Mouse (Mus musculus): Measurements from ENCODE around the gene Ins2. TPM values are rescaled to one million over a fixed set of nuclear protein-coding genes. Genes with fewer than 3 reads are reported as not detected.

The Ins2 gene
- total RNA-seq (2021): not detected
- long read RNA-seq, experiment 1: 0 reads
- long read RNA-seq, experiment 2: 0 reads

- no peak for DNase-seq
These were observed at the start of gene Ins2 for GRCm38 (mm10) chr7:142743281-142743680. Gene Ins2 (minus strand): TSS chr7:142743381.

- DNase-seq: no peak
These were observed 49.6 kb upstream of the Ins2 start for GRCm38 (mm10) chr7:142792650-142793275.

GRCm38 (mm10) chr7:142789667-142790066 lies 46.5 kb upstream of the Ins2 start:
- DNase-seq: no peak

GRCm38 (mm10) chr7:142737772-142738171 lies 5.4 kb downstream of the Ins2 start:
- DNase-seq: peak; percentile 3 to 52

GRCm38 (mm10) chr7:142736943-142737490 lies 6.2 kb downstream of the Ins2 start:
- peak; percentile 19 to 68 for DNase-seq

GRCm38 (mm10) chr7:142725973-142726372 lies 17.2 kb downstream of the Ins2 start:
- DNase-seq: peak in 1 of 2 experiments; percentile 2

GRCm38 (mm10) chr7:142720725-142721124 lies 22.5 kb downstream of the Ins2 start:
- DNase-seq: peak; percentile 6 to 52

GRCm38 (mm10) chr7:142714783-142715498 lies 28.2 kb downstream of the Ins2 start:
- peak; percentile 22 to 74 for DNase-seq

GRCm38 (mm10) chr7:142706873-142707272 lies 36.3 kb downstream of the Ins2 start:
- DNase-seq: no peak

GRCm38 (mm10) chr7:142699334-142699860 lies 43.8 kb downstream of the Ins2 start:
- DNase-seq: peak; percentile 80 to 85

- peak; percentile 64 to 71 for DNase-seq
These were observed 64.6 kb downstream of the Ins2 start for GRCm38 (mm10) chr7:142678611-142679010.

- DNase-seq: peak in 1 of 2 experiments; percentile 71
These were observed 67.5 kb downstream of the Ins2 start for GRCm38 (mm10) chr7:142675644-142676043.

GRCm38 (mm10) chr7:142675141-142675540 lies 68.0 kb downstream of the Ins2 start:
- DNase-seq: no peak

- DNase-seq: peak in 1 of 2 experiments; percentile 76
These were observed 71.1 kb downstream of the Ins2 start for GRCm38 (mm10) chr7:142672120-142672519.

GRCm38 (mm10) chr7:142671067-142671466 lies 72.1 kb downstream of the Ins2 start:
- DNase-seq: no peak

GRCm38 (mm10) chr7:142669751-142670625 lies 73.2 kb downstream of the Ins2 start, which contains the start of gene Gm49394:
Gene Gm49394 (minus strand): TSS chr7:142669942.
- no peak for DNase-seq

GRCm38 (mm10) chr7:142668328-142668727 lies 74.9 kb downstream of the Ins2 start:
- DNase-seq: no peak

- no peak for DNase-seq
These were observed 75.7 kb downstream of the Ins2 start for GRCm38 (mm10) chr7:142667521-142667920.

- DNase-seq: no peak
These were observed 76.5 kb downstream of the Ins2 start, which contains the start of gene Igf2 for GRCm38 (mm10) chr7:142666659-142667058. Gene Igf2 (minus strand): TSS chr7:142666816.

GRCm38 (mm10) chr7:142666109-142666508 lies 77.1 kb downstream of the Ins2 start:
- DNase-seq: no peak

- DNase-seq: no peak
These were observed 77.8 kb downstream of the Ins2 start for GRCm38 (mm10) chr7:142665364-142665763.
